Mouse (Mus musculus) ovary, adult 18-20 months (tissue): ENCODE measurements around the gene Pls1.

Source experiments
- DNase-seq: peaks from one replicate; pipeline ENCODE4 v3.0.0; 2022; ENCODE audit warnings: low spot score, mixed read lengths

Gene Pls1

GRCm38 (mm10) chr9:95704078-95704477 is 141.0 kb downstream of the Pls1 start:
- no peak for DNase-seq
